Mouse (Mus musculus): Measurements from ENCODE around the gene Zfp383.
"Not testable (repeated sequence)": the region's sequence is repeated elsewhere in the genome, so short reads cannot be mapped to it uniquely, and the experiment has no call there.

Zfp383 gene

GRCm38 (mm10) chr7:29941027-29941426 lies 33.0 kb downstream of the Zfp383 start:
- DNase-seq (ENCODE audit: low spot score in 2 of 2), result no peak

DNA sequence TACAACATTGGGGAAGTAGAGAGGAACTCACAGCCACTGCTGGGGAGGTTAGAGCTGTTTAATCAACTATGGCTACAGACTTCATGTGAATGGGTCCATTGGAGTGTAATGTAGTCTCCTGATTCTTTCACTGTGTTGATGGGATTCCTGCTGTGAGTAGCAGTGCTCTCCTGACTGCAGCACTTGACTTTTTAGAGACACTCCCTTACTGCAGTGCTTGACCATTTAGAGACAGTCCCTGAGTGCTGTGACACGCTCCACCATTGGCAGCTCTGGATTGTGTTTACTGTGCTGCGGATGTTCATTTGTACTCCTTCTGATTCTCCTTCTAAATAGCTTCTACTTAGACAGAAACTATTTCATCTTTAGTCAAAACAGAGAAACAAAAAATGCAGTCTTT lies 34.7 kb downstream of the Zfp383 start:
- no peak for DNase-seq (ENCODE audit: low spot score in 2 of 2)

DNA sequence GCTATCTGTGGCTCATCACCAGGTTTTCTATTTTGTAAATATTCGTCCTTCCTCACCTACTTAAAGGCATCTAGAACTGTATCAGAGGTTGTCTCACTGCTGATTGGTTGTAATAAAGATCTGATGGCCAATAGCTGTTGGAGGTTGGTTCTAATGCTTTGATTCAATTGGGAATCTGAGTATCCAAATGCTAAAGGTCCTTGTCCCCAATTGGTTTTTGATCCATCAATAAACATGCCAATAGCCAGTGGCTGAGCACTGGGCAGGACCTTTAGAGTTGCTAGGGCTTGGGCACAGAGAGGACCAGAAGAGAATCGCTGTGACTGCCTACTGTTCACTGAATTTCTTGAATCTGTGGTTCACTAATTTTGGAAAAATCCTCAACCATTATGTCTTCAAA lies 35.7 kb downstream of the Zfp383 start:
- no peak for DNase-seq (ENCODE audit: low spot score in 2 of 2)

DNA sequence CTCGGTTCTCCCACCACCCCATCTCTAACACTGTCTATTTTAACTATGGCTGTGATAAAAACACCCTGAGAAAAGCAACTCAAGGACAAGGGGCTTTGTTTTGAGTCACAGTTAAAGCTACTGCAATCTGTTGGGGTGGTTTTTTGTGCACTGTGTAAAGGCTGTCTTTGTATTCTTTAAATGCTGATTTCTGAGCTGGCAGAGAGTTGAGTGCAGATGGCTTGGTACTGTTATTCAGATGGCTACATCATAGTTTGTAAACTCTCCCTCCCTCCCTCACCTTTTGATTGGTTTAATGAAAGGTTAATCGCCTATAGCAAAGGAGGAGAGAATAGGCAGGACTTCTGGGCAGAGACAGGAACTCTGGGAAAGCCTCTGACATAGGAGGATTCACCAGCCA lies 36.2 kb downstream of the Zfp383 start:
- no peak for DNase-seq (ENCODE audit: low spot score in 2 of 2)

DNA sequence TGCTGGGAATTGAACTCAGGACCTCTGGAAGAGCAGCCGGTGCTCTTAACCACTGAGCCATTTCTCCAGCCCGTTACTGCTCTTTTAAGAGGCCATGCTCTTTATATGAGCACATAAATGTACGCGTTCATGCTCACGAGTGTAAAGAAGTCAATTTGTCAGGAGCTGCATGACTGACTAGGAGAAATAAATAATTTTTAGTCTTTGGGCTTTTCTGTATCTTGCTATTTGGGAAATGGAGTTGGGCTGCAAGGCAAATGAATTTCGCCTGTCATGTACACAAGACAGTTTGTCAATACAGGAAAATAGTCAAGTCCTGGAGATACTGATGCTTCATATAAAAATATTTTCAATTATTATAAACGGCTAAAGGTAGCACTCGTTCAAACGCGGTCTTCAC lies 45.1 kb downstream of the Zfp383 start:
- DNase-seq (ENCODE audit: low spot score in 2 of 2), result no peak

GRCm38 (mm10) chr7:29953513-29954401 lies 45.7 kb downstream of the Zfp383 start, which contains the start of gene Zfp74:
Gene Zfp74 (minus strand): TSS chr7:29954089.
- peak; percentile 50 to 67 for DNase-seq (ENCODE audit: low spot score in 2 of 2)

GRCm38 (mm10) chr7:29954731-29955130 lies 46.7 kb downstream of the Zfp383 start:
- no peak for DNase-seq (ENCODE audit: low spot score in 2 of 2)

DNA sequence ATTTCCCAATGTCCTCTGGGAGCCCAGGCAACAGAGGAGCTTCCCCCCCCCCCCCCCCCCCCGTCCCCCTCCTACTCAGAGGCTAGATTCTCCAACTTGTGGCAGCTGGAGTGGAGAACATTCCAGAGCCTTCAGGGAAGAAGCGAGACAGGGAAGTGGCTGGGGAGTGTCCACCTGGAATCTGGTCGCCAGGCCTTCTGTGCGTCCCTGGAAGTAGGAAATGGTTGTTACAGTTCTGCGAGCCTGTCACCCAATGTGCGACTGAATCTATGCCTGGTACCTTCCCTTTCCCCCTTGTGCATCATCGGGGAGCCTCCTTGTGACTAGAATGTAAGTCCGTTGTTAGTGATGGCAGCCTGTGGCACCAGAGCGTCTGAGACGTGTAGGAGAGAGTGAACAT lies 48.2 kb downstream of the Zfp383 start:
- DNase-seq (ENCODE audit: low spot score in 2 of 2), result peak in 1 of 2 experiments; percentile 16

GRCm38 (mm10) chr7:29958125-29958724 lies 50.2 kb downstream of the Zfp383 start:
- no peak for DNase-seq (ENCODE audit: low spot score in 2 of 2)

- no peak for DNase-seq (ENCODE audit: low spot score in 2 of 2)
Observed at GRCm38 (mm10) chr7:29959004-29959403, 51.0 kb downstream of the Zfp383 start.

GRCm38 (mm10) chr7:29965115-29965810 lies 57.2 kb downstream of the Zfp383 start:
- DNase-seq (ENCODE audit: low spot score in 2 of 2), result not testable (repeated sequence)

All from frontal cortex, postnatal 14 days (tissue).